ENCODE assay signal across 8 mouse cellular contexts in the genomic region with DNA sequence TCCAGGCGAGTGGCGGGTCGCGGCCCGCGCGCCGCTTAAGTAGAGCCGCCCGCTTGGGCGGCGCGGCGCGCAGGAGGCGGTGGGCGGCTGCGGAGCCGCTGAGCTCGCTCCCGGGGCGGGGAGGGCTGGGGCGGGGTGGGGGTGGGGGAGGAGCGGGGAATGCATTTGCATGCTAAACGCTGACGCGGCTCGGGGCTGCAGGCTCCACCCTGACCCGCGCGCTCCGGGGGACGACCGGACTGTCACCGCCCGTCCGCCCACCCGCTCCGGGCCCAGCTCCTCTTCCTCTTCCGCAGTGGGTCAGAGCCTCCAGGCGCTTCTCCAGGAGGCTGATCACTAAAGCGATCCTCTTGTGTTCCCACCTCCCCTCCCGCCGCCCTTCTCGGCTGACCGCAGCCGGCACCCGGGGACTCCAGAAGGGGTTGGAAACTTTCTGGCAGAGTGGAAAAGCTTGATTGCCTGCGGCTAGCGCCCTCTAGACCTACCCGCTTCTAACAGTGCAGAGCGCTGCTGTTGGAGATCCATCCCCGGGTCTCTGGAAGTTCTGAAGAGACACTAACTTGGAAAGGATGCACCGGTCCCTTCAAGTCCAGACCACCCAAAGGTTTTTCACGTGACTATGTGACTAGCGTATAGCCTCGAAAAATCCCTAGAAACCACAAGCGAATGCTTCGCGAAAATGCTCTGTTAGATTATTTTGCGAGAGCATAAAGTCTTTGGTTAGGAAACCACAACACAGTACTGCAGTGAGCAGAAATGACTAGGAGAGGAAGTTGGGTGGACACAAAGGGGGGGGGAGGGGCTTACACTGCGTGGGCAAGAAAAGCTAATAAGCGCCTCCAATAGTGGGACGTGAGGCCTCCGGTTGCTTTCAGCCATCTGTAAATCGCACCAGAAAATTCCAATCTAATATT. TPM values are rescaled to one million over a fixed set of nuclear protein-coding genes. Genes with fewer than 3 reads are reported as not detected.
DNase-seq lines count a peak whose midpoint lies in the region; ATAC-seq and TF ChIP-seq lines count a peak whose summit lies in the region.

Kctd12 (minus strand) TSS at position 11 of the 914 bp plus-strand sequence.

- intact Hi-C loops in heart, adult 2 months (cut with DNase I) = loop anchor here (5.0 kb wide), 2 partner anchors 81 to 471 kb away; no protein-coding TSS in a partner anchor

- peak; percentile 93 to 96 for DNase-seq in heart, adult 2 months
- peak; percentile 93 for DNase-seq in kidney, adult 18-20 months
- DNase-seq in adipocyte (ENCODE audit: low spot score) = no peak

- H3K79me2 ChIP-seq in heart, adult 2 months (replicated peaks; ENCODE audit: control insufficient read depth, insufficient read depth, low read length) = no peaks in the 10 kb centered on the region

- peak within 1 kb of the TSS; percentile 99 for H3K27ac ChIP-seq in bone marrow, adult 2 months (ENCODE audit: control insufficient read depth, insufficient read depth, low read depth, low read length, poor library complexity)
- H3K27ac ChIP-seq in embryonic facial prominence, embryonic 15.5 days (replicated peaks) = peak within 1 kb of the TSS; percentile 95
- H3K27ac ChIP-seq in heart, adult 2 months = peak within 1 kb of the TSS; percentile 96
- peak within 1 kb of the TSS; percentile 94 for H3K27ac ChIP-seq in limb, embryonic 12.5 days
- H3K27ac ChIP-seq in midbrain, embryonic 13.5 days = peak within 1 kb of the TSS; percentile 83
- peak within 1 kb of the TSS; percentile 62 for H3K27ac ChIP-seq in small intestine, adult 2 months (ENCODE audit: insufficient read depth, low read depth, low read length)

- H3K4me1 ChIP-seq in bone marrow, adult 2 months (ENCODE audit: control insufficient read depth, insufficient read depth, low read length) = peaks cover 1% of the 10 kb centered on the region; the same call in 1 of the 2 replicates
- H3K4me1 ChIP-seq in embryonic facial prominence, embryonic 15.5 days = no peaks in the 10 kb centered on the region
- H3K4me1 ChIP-seq in heart, adult 2 months (ENCODE audit: control insufficient read depth, insufficient read depth, low read length) = peaks cover 3% of the 10 kb centered on the region; the same call in 1 of the 2 replicates
- H3K4me1 ChIP-seq in limb, embryonic 12.5 days (replicated peaks) = peaks cover 12% of the 10 kb centered on the region
- peaks cover 26% of the 10 kb centered on the region for H3K4me1 ChIP-seq in midbrain, embryonic 13.5 days (replicated peaks)
- no peaks in the 10 kb centered on the region; the same call in 1 of the 2 replicates for H3K4me1 ChIP-seq in small intestine, adult 2 months (ENCODE audit: control insufficient read depth, insufficient read depth, insufficient read length, low read length)

- TF ChIP-seq POLR2A in bone marrow, adult 2 months (IDR thresholded peaks at IDR 0.05; ENCODE audit: borderline replicate concordance, control insufficient read depth, low read depth, low read length) = peak; percentile 62
- TF ChIP-seq POLR2A in heart, adult 2 months (IDR thresholded peaks at IDR 0.05; ENCODE audit: insufficient read depth, low read depth, low read length) = peak; percentile 46
- no peak; the same call in 1 of the 2 replicates for TF ChIP-seq POLR2A in small intestine, adult 2 months (IDR thresholded peaks at IDR 0.05; ENCODE audit: low read depth, low read length)

- no peak for TF ChIP-seq CTCF in bone marrow, adult 2 months (IDR thresholded peaks at IDR 0.05; ENCODE audit: control insufficient read depth, insufficient read depth, low read length)
- peak; percentile 71 for TF ChIP-seq CTCF in heart, adult 2 months (IDR thresholded peaks at IDR 0.05)
- peak; percentile 50; the same call in 1 of the 2 replicates for TF ChIP-seq CTCF in small intestine, adult 2 months (IDR thresholded peaks at IDR 0.05; ENCODE audit: extremely low read depth, insufficient read length, insufficient replicate concordance, low read depth, low read length)

- no peaks in the 10 kb centered on the region for H3K9me3 ChIP-seq in embryonic facial prominence, embryonic 15.5 days (replicated peaks)
- no peaks in the 10 kb centered on the region for H3K9me3 ChIP-seq in limb, embryonic 12.5 days
- no peaks in the 10 kb centered on the region for H3K9me3 ChIP-seq in midbrain, embryonic 13.5 days

- no peak; the same call in none of the 2 replicates for TF ChIP-seq EP300 in heart, adult 2 months (IDR thresholded peaks at IDR 0.05; ENCODE audit: insufficient read depth, low read depth, low read length)

- H3K4me3 ChIP-seq in bone marrow, adult 2 months (replicated peaks; ENCODE audit: control insufficient read depth, low read depth, low read length) = peak within 1 kb of the TSS; percentile 93
- peak within 1 kb of the TSS; percentile 69 for H3K4me3 ChIP-seq in embryonic facial prominence, embryonic 15.5 days (replicated peaks)
- H3K4me3 ChIP-seq in heart, adult 2 months = peak within 1 kb of the TSS; percentile 93
- H3K4me3 ChIP-seq in limb, embryonic 12.5 days (replicated peaks) = peak within 1 kb of the TSS; percentile 72
- peak within 1 kb of the TSS; percentile 69 for H3K4me3 ChIP-seq in midbrain, embryonic 13.5 days (replicated peaks)
- H3K4me3 ChIP-seq in small intestine, adult 2 months (ENCODE audit: low read depth, low read length) = peak within 1 kb of the TSS; percentile 75

- peak within 1 kb of the TSS; percentile 82 for H3K4me2 ChIP-seq in embryonic facial prominence, embryonic 15.5 days (replicated peaks)
- peak within 1 kb of the TSS; percentile 87 for H3K4me2 ChIP-seq in limb, embryonic 12.5 days
- H3K4me2 ChIP-seq in midbrain, embryonic 13.5 days (replicated peaks) = peak within 1 kb of the TSS; percentile 94

- no peaks in the 10 kb centered on the region for H3K27me3 ChIP-seq in embryonic facial prominence, embryonic 15.5 days
- no peaks in the 10 kb centered on the region for H3K27me3 ChIP-seq in heart, adult 2 months (ENCODE audit: control insufficient read depth, insufficient read depth, low read length)
- H3K27me3 ChIP-seq in limb, embryonic 12.5 days = peaks cover 5% of the 10 kb centered on the region
- H3K27me3 ChIP-seq in midbrain, embryonic 13.5 days = peaks cover 18% of the 10 kb centered on the region
- no peaks in the 10 kb centered on the region for H3K27me3 ChIP-seq in small intestine, adult 2 months (ENCODE audit: control insufficient read depth, insufficient read depth, low read length)

- WGBS in bone marrow, adult 2 months = 1% methylated on average over 63 of the region's 66 CpGs
- WGBS in embryonic facial prominence, embryonic 15.5 days = 2% methylated on average over 60 of the region's 66 CpGs
- WGBS in heart, adult 2 months = 1% methylated on average over 56 of the region's 66 CpGs
- 3% methylated on average over 53 of the region's 66 CpGs for WGBS in limb, embryonic 12.5 days
- WGBS in midbrain, embryonic 13.5 days = 2% methylated on average over 58 of the region's 66 CpGs
- 2% methylated on average over 62 of the region's 66 CpGs for WGBS in small intestine, adult 2 months

- peak within 1 kb of the TSS; percentile 82 for H3K9ac ChIP-seq in embryonic facial prominence, embryonic 15.5 days
- H3K9ac ChIP-seq in heart, adult 2 months (ENCODE audit: low read depth, low read length) = peak within 1 kb of the TSS; percentile 80
- peak within 1 kb of the TSS; percentile 81 for H3K9ac ChIP-seq in limb, embryonic 12.5 days (replicated peaks)
- peak within 1 kb of the TSS; percentile 82 for H3K9ac ChIP-seq in midbrain, embryonic 13.5 days (replicated peaks)

- H3K36me3 ChIP-seq in embryonic facial prominence, embryonic 15.5 days = no peaks in the 10 kb centered on the region
- H3K36me3 ChIP-seq in heart, adult 2 months (ENCODE audit: control insufficient read depth, insufficient read depth, low read length) = peaks cover 2% of the 10 kb centered on the region; the same call in 1 of the 2 replicates
- H3K36me3 ChIP-seq in limb, embryonic 12.5 days = no peaks in the 10 kb centered on the region
- H3K36me3 ChIP-seq in midbrain, embryonic 13.5 days = no peaks in the 10 kb centered on the region
- H3K36me3 ChIP-seq in small intestine, adult 2 months (ENCODE audit: control insufficient read depth, insufficient read depth, low read length) = no peaks in the 10 kb centered on the region

- ATAC-seq in embryonic facial prominence, embryonic 15.5 days (ENCODE audit: insufficient number of reproducible peaks, low FRiP score, low TSS enrichment, low read depth) = peak; percentile 94
- peak; percentile 93 for ATAC-seq in limb, embryonic 12.5 days (ENCODE audit: insufficient number of reproducible peaks, insufficient read depth, low FRiP score, low TSS enrichment, low read depth)
- peak; percentile 89 for ATAC-seq in midbrain, embryonic 13.5 days

RNA-seq across cellular contexts. Expression of gene Kctd12, which starts in this region (rescaled TPM):
- polyA plus RNA-seq in bone marrow, adult 2 months (2011; ENCODE audit: insufficient read depth, insufficient read length, low replicate concordance, missing spikeins) = 14.0 and 17.9 TPM in 2 replicates
- polyA plus RNA-seq in embryonic facial prominence, embryonic 15.5 days (2015; fragmentation: Nextera tagmentation; extraction: Ambion mirVana) = 32.1 and 33.8 TPM in 2 replicates
- 10 to 100 TPM; 18.1 to 22.3 TPM for total RNA-seq in heart, adult 2 months (2021)
- polyA plus RNA-seq in heart, adult 2 months (2012; rRNA removed) = 7.1 and 11.3 TPM in 2 replicates
- 15.8 and 20.9 TPM in 2 replicates for polyA plus RNA-seq in limb, embryonic 12.5 days (2016; fragmentation: Nextera tagmentation; extraction: Ambion mirVana)
- 8.0 and 10.6 TPM in 2 replicates for polyA plus RNA-seq in midbrain, embryonic 13.5 days (2015; fragmentation: Nextera tagmentation; extraction: Ambion mirVana)
- 10.7 and 25.5 TPM in 2 replicates for polyA plus RNA-seq in small intestine, adult 2 months (2012; rRNA removed)
